Mouse (Mus musculus) macrophage (primary cell): Measurements from ENCODE around the gene Ntsr1. TPM values are rescaled to one million over a fixed set of nuclear protein-coding genes. Genes with fewer than 3 reads are reported as not detected.
A peak's percentile ranks its signal among the peaks of the same experiment; 100 is the strongest.

Experiments
- H3K27ac ChIP-seq: fragments of 350-480 bp; formaldehyde crosslinking; 2 replicates; pipeline ENCODE4 v1.9.0; 2021
- H3K36me3 ChIP-seq: fragments of 350-480 bp; formaldehyde crosslinking; 2 replicates; pipeline ENCODE4 v1.9.0; 2021; ENCODE audit errors: inconsistent target
- H3K4me3 ChIP-seq: fragments of 350-480 bp; formaldehyde crosslinking; 2 replicates; pipeline ENCODE4 v1.9.0; 2021; ENCODE audit errors: inconsistent target
- H3K79me2 ChIP-seq: fragments of 350-480 bp; formaldehyde crosslinking; 2 replicates; pipeline ENCODE4 v1.9.0; 2021; ENCODE audit errors: inconsistent target
- WGBS: methylation state at CpG from one replicate; pipeline ENCODE4 v1.1.7; 2026; ENCODE audit warnings: inconsistent platforms; ENCODE audit not compliant: missing documents; 5-methylcytosine and 5-hydroxymethylcytosine counted together
- polyA plus RNA-seq: library from polyadenylated mRNA; stranded (reverse); fragments of 250-400 nt; gene quantifications from 3 replicates; pipeline ENCODE4 v1.2.4, GENCODE M21; 2018; ENCODE audit warnings: inconsistent platforms
- total RNA-seq, 78 experiments: library from RNA; depleted of rRNA; stranded (reverse); fragments of 250-400 nt; gene quantifications; 1 replicate in 9 of 78; 2 replicates in 24 of 78; 3 replicates in 43 of 78; 4 replicates in 2 of 78; pipeline ENCODE4 v1.2.4; 2018; ENCODE audit warnings: inconsistent platforms in 56 of 78

The Ntsr1 gene
- not detected for total RNA-seq (2018; cell fraction: chromatin; rRNA removed)
- not detected for total RNA-seq (2018; cell fraction: cytosol; rRNA removed)
- not detected for total RNA-seq (2018; cell fraction: nucleus; rRNA removed)
- not detected in 3 replicates for polyA plus RNA-seq

- 3% methylated on average over 30 of the region's 30 CpGs for WGBS
- Histone ChIP-seq H3K4me3 (no peak within 1 kb of the TSS), H3K36me3 (no peaks in the 10 kb centered on the region), H3K27ac (no peak within 1 kb of the TSS), H3K79me2 (no peaks in the 10 kb centered on the region)
These were observed at the start of gene Ntsr1 for GRCm38 (mm10) chr2:180499741-180500140. Gene Ntsr1, plus strand, starts transcription at chr2:180499976.

GRCm38 (mm10) chr2:180450529-180450928 lies 49.2 kb upstream of the Ntsr1 start:
- WGBS = 93% methylated on average over 5 of the region's 5 CpGs
- Histone ChIP-seq H3K27ac (no peak overlapping the region), H3K79me2 (no peaks in the 10 kb centered on the region), H3K36me3 (no peaks in the 10 kb centered on the region), H3K4me3 (no peak overlapping the region)

- H3K79me2 ChIP-seq = peaks cover 41% of the 10 kb centered on the region
- H3K27ac ChIP-seq = no peak within 1 kb of the TSS
- 3% methylated on average over 64 of the region's 65 CpGs for WGBS
- no peaks in the 10 kb centered on the region for H3K36me3 ChIP-seq
- peak within 1 kb of the TSS; percentile 42 for H3K4me3 ChIP-seq
These were observed 43.8 kb upstream of the Ntsr1 start, which contains the start of gene Slco4a1 for GRCm38 (mm10) chr2:180455723-180456698. Gene Slco4a1, plus strand, starts transcription at chr2:180456245.

DNA sequence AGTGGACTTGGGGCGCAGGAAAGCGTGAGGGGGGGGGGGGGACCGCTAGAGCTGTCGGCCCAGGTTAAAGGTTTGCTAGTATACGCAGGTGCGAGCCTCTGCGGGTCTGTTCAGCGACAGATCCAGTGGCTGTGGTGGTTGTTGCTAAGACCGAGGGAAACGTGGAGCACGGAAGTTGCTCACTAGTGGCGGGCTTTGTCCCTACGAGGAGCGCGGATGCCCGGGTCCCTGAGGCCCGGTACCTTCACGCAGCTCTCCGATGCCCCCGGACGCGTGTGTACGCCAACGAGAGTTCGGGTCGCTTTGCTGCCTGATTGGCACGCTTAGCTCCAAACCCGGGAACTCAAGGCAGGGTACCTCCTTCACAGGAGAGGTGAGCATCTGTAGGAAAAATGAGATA lies 43.1 kb upstream of the Ntsr1 start:
- Histone ChIP-seq H3K79me2 (peaks cover 45% of the 10 kb centered on the region), H3K4me3 (peak overlapping the region; percentile 42), H3K27ac (no peak overlapping the region), H3K36me3 (no peaks in the 10 kb centered on the region)
- WGBS = 6% methylated on average over 28 of the region's 28 CpGs

DNA sequence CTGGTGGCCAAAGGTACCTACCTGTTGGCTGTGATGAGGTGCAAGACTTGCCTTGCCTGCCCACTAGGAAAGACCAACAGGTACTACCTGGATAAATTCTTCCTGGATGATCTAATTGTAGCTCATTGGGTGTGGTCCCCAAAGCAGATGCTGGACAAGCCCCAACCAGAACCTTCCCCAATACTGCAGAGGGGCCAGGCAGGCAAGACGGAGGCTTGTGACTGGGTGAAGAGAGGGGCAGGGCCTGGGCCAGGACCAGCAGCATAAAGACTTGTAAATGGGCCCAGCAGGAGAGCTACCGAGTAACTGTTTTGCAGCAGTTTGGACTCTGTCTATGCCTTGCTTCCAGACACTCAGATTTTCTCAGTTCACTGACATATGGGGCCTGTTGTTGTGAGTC lies 42.1 kb upstream of the Ntsr1 start:
- Histone ChIP-seq H3K4me3 (no peak overlapping the region), H3K27ac (no peak overlapping the region), H3K79me2 (peaks cover 55% of the 10 kb centered on the region), H3K36me3 (no peaks in the 10 kb centered on the region)
- 88% methylated on average over 2 of the region's 2 CpGs for WGBS

DNA sequence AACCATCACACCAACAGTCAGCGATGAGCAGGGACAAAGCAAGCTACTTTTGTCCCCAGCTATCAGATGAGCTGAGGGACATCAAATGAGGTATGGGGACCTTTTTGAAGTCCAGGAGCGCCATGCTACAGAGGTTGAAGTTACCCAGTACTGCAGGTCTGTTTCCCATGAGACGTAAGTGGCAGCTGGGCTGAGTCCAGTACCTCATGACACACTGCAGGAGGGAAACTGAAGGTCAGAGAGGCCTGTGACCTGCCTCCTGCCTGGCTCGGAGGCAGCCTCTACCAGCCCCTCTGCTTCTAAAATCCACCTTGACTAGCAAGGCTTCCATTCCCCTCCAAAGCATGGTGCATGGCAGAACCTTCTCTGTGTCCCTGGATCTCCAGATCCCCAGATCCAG lies 40.3 kb upstream of the Ntsr1 start:
- Histone ChIP-seq H3K36me3 (no peaks in the 10 kb centered on the region), H3K79me2 (peaks cover 57% of the 10 kb centered on the region), H3K27ac (no peak overlapping the region), H3K4me3 (no peak overlapping the region)
- 96% methylated on average over 4 of the region's 4 CpGs for WGBS

- Histone ChIP-seq H3K36me3 (no peaks in the 10 kb centered on the region), H3K27ac (no peak overlapping the region), H3K79me2 (peaks cover 57% of the 10 kb centered on the region), H3K4me3 (no peak overlapping the region)
- 89% methylated on average over 8 of the region's 8 CpGs for WGBS
These were observed 39.0 kb upstream of the Ntsr1 start for GRCm38 (mm10) chr2:180460801-180461200.

DNA sequence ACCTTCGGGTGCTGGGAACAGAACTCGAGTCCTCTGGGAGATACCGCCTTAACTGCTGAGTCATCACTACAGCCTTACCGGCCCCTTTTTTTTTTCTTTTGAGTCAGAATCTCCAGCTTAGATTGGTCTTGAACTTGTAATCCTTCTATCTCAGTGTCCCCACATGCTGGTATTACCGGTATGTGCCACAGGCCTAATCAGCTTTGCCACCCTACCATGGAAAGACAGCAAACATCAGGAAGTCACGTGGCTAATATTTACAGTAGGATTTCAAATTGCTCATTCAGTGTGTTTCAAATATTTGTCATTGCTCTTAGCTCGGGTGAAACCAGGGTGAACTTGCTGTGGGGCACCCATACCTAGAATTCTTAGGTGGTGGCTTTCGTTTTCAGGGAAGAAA lies 37.2 kb upstream of the Ntsr1 start:
- Histone ChIP-seq H3K27ac (no peak overlapping the region), H3K36me3 (no peaks in the 10 kb centered on the region)
- 87% methylated on average over 8 of the region's 8 CpGs for WGBS

DNA sequence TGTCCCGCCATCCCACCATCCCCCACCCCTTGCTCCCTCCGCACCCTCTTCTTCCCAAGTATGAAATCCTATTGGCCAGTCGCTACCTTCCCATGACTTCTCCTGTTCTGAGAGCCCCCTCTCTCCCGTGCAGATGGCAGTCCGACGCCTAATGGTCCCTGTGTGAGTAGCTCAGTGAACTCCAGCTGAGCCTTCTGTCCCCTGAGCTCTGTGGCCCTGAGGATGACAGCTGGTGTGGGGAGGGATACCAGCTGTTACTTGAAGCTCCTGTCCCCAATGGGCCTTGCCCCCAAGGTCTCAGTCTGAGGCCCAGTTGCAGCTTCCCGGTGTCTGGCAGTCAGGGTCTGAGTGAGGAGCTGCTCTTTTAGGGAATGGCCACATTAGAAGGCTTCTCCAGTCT lies 33.3 kb upstream of the Ntsr1 start:
- no peak overlapping the region for H3K4me3 ChIP-seq
- no peaks in the 10 kb centered on the region for H3K36me3 ChIP-seq
- H3K79me2 ChIP-seq = peaks cover 13% of the 10 kb centered on the region; the same call in 1 of the 2 replicates
- H3K27ac ChIP-seq = no peak overlapping the region
- 93% methylated on average over 6 of the region's 7 CpGs for WGBS

More for the DNA sequence above, 37.2 kb upstream of the Ntsr1 start:
- H3K4me3 ChIP-seq = no peak overlapping the region
- peaks cover 44% of the 10 kb centered on the region; the same call in 1 of the 2 replicates for H3K79me2 ChIP-seq

- no peaks in the 10 kb centered on the region for H3K36me3 ChIP-seq
- H3K79me2 ChIP-seq = no peaks in the 10 kb centered on the region
- 97% methylated on average over 8 of the region's 8 CpGs for WGBS
- H3K27ac ChIP-seq = no peak overlapping the region
- no peak overlapping the region for H3K4me3 ChIP-seq
These were observed 30.9 kb upstream of the Ntsr1 start for GRCm38 (mm10) chr2:180468871-180469270.

DNA sequence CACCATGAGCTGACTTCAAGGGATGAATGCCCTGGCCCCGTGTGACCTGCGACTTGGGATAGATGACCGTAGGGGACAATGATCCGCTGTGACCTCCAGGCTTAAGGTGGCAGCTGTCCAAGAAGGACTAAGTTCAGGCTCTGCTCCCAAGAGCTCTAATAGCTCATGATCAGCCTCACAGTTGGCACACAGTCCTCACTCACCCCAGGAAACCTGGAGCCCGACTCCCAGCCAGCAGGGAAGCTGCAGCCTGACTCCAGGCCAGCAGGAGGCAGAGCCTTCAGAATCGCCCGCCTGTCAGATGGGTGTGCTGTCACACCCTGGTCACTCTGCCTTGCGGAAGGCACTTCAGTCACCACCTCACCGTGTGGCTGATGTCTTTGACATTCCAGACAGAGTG lies 30.0 kb upstream of the Ntsr1 start:
- WGBS = 94% methylated on average over 9 of the region's 9 CpGs
- no peaks in the 10 kb centered on the region for H3K36me3 ChIP-seq
- no peaks in the 10 kb centered on the region for H3K79me2 ChIP-seq
- no peak overlapping the region for H3K4me3 ChIP-seq
- no peak overlapping the region for H3K27ac ChIP-seq

DNA sequence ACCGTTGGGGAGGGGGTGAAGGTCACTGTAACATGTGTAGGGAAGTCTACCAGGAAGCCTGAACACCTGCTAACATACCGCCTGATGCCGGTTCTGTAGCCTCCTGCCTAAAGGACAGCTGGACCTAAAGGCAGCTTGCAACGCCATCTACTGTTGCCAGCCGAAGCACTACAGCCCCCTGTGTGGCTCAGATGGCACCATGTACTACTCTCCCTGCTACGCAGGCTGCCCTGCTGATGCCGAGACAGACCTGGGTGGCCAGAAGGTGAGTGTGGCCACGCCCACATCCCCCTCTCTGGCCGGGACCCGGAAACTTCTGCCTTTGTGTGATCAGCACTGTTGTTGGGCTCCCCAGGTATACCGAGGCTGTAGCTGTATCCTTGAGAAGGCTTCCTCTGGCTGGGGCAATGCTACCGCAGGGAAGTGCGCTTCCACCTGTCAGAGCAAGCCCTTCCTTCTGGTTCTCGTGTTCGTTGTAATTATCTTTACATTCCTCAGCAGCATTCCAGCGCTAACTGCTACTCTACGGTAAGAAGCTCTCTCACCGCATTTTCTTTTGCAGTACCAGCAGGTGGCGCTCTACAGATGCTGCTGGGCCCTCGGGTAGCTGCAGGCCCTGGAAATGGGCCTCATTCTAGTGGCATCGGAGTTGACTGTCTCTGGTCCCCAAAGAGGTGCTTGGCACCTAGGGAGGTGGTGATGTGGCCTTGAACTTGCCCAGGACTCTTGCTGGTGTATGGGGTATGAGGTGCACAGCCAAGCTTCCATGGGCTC lies 27.3 kb upstream of the Ntsr1 start:
- H3K27ac ChIP-seq = no peak overlapping the region
- no peaks in the 10 kb centered on the region for H3K79me2 ChIP-seq
- H3K36me3 ChIP-seq = no peaks in the 10 kb centered on the region
- WGBS = 74% methylated on average over 21 of the region's 21 CpGs
- H3K4me3 ChIP-seq = no peak overlapping the region

GRCm38 (mm10) chr2:180473080-180473440 lies 26.7 kb upstream of the Ntsr1 start:
- H3K79me2 ChIP-seq = no peaks in the 10 kb centered on the region
- WGBS = 84% methylated on average over 7 of the region's 7 CpGs

GRCm38 (mm10) chr2:180474864-180475263 lies 24.9 kb upstream of the Ntsr1 start:
- Histone ChIP-seq H3K4me3 (no peak overlapping the region), H3K27ac (no peak overlapping the region), H3K79me2 (no peaks in the 10 kb centered on the region), H3K36me3 (no peaks in the 10 kb centered on the region)
- WGBS = 90% methylated on average over 3 of the region's 3 CpGs

More at GRCm38 (mm10) chr2:180473080-180473440, 26.7 kb upstream of the Ntsr1 start:
- H3K36me3 ChIP-seq = no peaks in the 10 kb centered on the region
- no peak overlapping the region for H3K4me3 ChIP-seq
- H3K27ac ChIP-seq = no peak overlapping the region
